In the genomic region with DNA sequence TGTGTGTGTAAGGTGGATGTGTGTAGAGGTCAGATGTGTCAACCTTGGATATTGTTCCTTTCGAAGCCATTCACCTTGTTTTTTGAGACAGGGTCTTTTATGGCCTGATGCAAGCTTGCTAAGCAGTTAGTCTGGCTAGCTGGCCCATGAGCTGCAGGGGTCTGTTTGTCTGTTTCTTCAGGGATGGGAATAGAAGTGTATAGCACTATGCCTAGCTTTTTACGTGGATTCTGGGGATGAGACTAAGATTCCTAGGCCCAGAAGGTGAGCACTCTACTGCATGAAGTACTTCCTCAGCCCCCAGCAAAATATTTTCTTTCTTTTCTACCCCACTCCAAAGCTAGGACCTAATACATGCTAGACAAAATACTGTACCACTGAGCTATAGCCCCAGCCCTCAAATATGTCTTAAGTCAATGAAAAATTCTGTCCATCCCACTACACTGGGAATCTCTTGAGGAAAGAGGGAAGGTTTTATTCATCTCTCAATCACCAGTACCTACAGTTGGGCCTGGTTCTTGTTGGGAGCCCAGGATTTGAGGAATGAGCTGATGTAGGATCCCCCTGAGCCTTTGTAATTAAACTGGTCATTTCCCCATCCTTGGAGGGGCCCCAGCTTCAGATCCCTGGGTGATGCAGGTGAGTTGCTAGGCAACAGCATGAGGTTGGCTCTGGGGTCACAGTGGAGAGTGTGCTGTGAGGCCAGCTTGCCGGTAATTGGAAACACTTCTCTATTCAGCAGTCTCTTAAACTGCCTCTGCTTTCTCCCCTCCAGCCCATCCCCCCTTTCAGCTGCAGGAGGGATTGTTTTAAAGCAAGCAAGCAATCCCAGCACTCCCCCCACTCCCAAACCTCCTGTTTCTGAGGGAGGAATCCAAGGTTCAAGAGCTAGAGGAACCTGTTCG, we compare ENCODE assay signal across 12 mouse cellular contexts. TPM values are rescaled to one million over a fixed set of nuclear protein-coding genes. Genes with fewer than 3 reads are reported as not detected.
DNase-seq lines count a peak whose midpoint lies in the region; ATAC-seq lines count a peak whose summit lies in the region.
"Had no signal": no experiment of that assay in that cellular context is flagged by ENCODE, and none has a peak within 500 bp of the region (broad histone marks: within the 10 kb centered on the region; RNA-seq: fewer than 3 reads in every experiment).

No protein-coding gene starts in this region.

- ATAC-seq in kidney, embryonic 15.5 days (replicated peaks; ENCODE audit: low FRiP score), result peak; percentile 77
- ATAC-seq in forebrain, embryonic 11.5 days (replicated peaks; ENCODE audit: low FRiP score), result peak; percentile 97
- ATAC-seq in neural tube, embryonic 12.5 days (ENCODE audit: low FRiP score, low read depth), result peak; percentile 88
- ATAC-seq in frontal cortex, adult (ENCODE audit: low TSS enrichment), result no peak

- peak overlapping the region; percentile 32; the same call in 1 of the 2 replicates for H3K27ac ChIP-seq in kidney, embryonic 15.5 days
- peak overlapping the region; percentile 90 for H3K27ac ChIP-seq in forebrain, embryonic 11.5 days (ENCODE audit: low read depth, low read length)
- peak overlapping the region; percentile 34; the same call in 1 of the 2 replicates for H3K27ac ChIP-seq in neural tube, embryonic 12.5 days

- H3K4me1 ChIP-seq in kidney, embryonic 15.5 days, result peaks cover 17% of the 10 kb centered on the region
- peaks cover 24% of the 10 kb centered on the region for H3K4me1 ChIP-seq in forebrain, embryonic 11.5 days (replicated peaks; ENCODE audit: control insufficient read depth, insufficient read depth, low read length)
- H3K4me1 ChIP-seq in neural tube, embryonic 12.5 days, result peaks cover 28% of the 10 kb centered on the region

- no peak overlapping the region for H3K4me2 ChIP-seq in kidney, embryonic 15.5 days
- H3K4me2 ChIP-seq in forebrain, embryonic 11.5 days (ENCODE audit: low read depth, low read length, severe bottlenecking), result peak overlapping the region; percentile 3; the same call in 1 of the 2 replicates
- H3K4me2 ChIP-seq in neural tube, embryonic 12.5 days (replicated peaks), result peak overlapping the region; percentile 17; the same call in 1 of the 2 replicates

- WGBS in kidney, embryonic 15.5 days, result 32% methylated on average over 4 of the region's 4 CpGs
- WGBS in forebrain, embryonic 11.5 days, result 11% methylated on average over 4 of the region's 4 CpGs
- 18% methylated on average over 4 of the region's 4 CpGs for WGBS in neural tube, embryonic 12.5 days

- H3K27me3 ChIP-seq in kidney, embryonic 15.5 days, result no peaks in the 10 kb centered on the region
- no peaks in the 10 kb centered on the region for H3K27me3 ChIP-seq in forebrain, embryonic 11.5 days (ENCODE audit: control insufficient read depth, insufficient read depth, low read length)
- no peaks in the 10 kb centered on the region for H3K27me3 ChIP-seq in neural tube, embryonic 12.5 days (replicated peaks)
- H3K27me3 ChIP-seq: CH12.LX had no signal

- H3K9ac ChIP-seq in kidney, embryonic 15.5 days, result no peak overlapping the region
- H3K9ac ChIP-seq in forebrain, embryonic 11.5 days (ENCODE audit: low read length), result peak overlapping the region; percentile 27; the same call in 1 of the 2 replicates
- no peak overlapping the region for H3K9ac ChIP-seq in neural tube, embryonic 12.5 days

- no peak overlapping the region for H3K4me3 ChIP-seq in kidney, embryonic 15.5 days (replicated peaks)
- H3K4me3 ChIP-seq in forebrain, embryonic 11.5 days (ENCODE audit: low read depth, low read length), result no peak overlapping the region
- no peak overlapping the region for H3K4me3 ChIP-seq in neural tube, embryonic 12.5 days
- H3K4me3 ChIP-seq: erythroblast, embryonic 14.5 days had no signal

- H3K36me3 ChIP-seq in kidney, embryonic 15.5 days, result no peaks in the 10 kb centered on the region
- H3K36me3 ChIP-seq in forebrain, embryonic 11.5 days (ENCODE audit: control insufficient read depth, insufficient read depth, low read length), result no peaks in the 10 kb centered on the region
- H3K36me3 ChIP-seq in neural tube, embryonic 12.5 days, result no peaks in the 10 kb centered on the region

- no peaks in the 10 kb centered on the region for H3K9me3 ChIP-seq in kidney, embryonic 15.5 days (replicated peaks)
- no peaks in the 10 kb centered on the region for H3K9me3 ChIP-seq in forebrain, embryonic 11.5 days (ENCODE audit: control insufficient read depth, low read length)
- no peaks in the 10 kb centered on the region for H3K9me3 ChIP-seq in neural tube, embryonic 12.5 days

- DNase-seq in kidney, adult 18-20 months, result no peak
- peak; percentile 88 for DNase-seq in forebrain, embryonic 11.5 days (ENCODE audit: low spot score)
- DNase-seq in kidney, postnatal 14 days, result peak; percentile 12
- no peak for DNase-seq in cerebellum, adult 8-10 months
- no peak for DNase-seq in cerebellum, postnatal 36 days
- DNase-seq: adrenal gland, adult 8-10 months; lung, adult 2 months had no signal

RNA-seq across cellular contexts. Expression of gene Gpx7, which starts 24.1 kb away (rescaled TPM):
- polyA plus RNA-seq in kidney, embryonic 15.5 days (2015; fragmentation: Nextera tagmentation; extraction: Ambion mirVana), result 62.3 and 69.4 TPM in 2 replicates
- 38.7 and 39.3 TPM in 2 replicates for polyA plus RNA-seq in forebrain, embryonic 11.5 days (2014; fragmentation: Nextera tagmentation; extraction: Ambion mirVana)
- polyA plus RNA-seq in neural tube, embryonic 12.5 days (2016; fragmentation: Nextera tagmentation; extraction: Ambion mirVana), result 45.2 and 47.4 TPM in 2 replicates
- polyA plus RNA-seq: erythroblast, embryonic 14.5 days had no signal

RNA-seq across cellular contexts. Expression of gene Tut4, which starts 28.3 kb away (rescaled TPM):
- polyA plus RNA-seq in kidney, embryonic 15.5 days (2015; fragmentation: Nextera tagmentation; extraction: Ambion mirVana), result 70.3 and 74.0 TPM in 2 replicates
- polyA plus RNA-seq in forebrain, embryonic 11.5 days (2014; fragmentation: Nextera tagmentation; extraction: Ambion mirVana), result 75.2 and 92.0 TPM in 2 replicates
- polyA plus RNA-seq in neural tube, embryonic 12.5 days (2016; fragmentation: Nextera tagmentation; extraction: Ambion mirVana), result 85.1 TPM in 2 replicates

RNA-seq across cellular contexts. Expression of gene Shisal2a, which starts 47.8 kb away (rescaled TPM):
- polyA plus RNA-seq in kidney, embryonic 15.5 days (2015; fragmentation: Nextera tagmentation; extraction: Ambion mirVana), result 1.0 and 1.7 TPM in 2 replicates
- 1.7 and 3.0 TPM in 2 replicates for polyA plus RNA-seq in forebrain, embryonic 11.5 days (2014; fragmentation: Nextera tagmentation; extraction: Ambion mirVana)
- 3.2 and 3.5 TPM in 2 replicates for polyA plus RNA-seq in neural tube, embryonic 12.5 days (2016; fragmentation: Nextera tagmentation; extraction: Ambion mirVana)
- polyA plus RNA-seq: erythroblast, embryonic 14.5 days had no signal

Comparison
In these comparisons a context has a peak if more than half of its experiments do, and no peak if none do; other contexts are left out.
1. DNase-seq: peak in forebrain, embryonic 11.5 days (single experiment) and kidney, postnatal 14 days (single experiment); none in kidney, adult 18-20 months (single experiment), cerebellum, adult 8-10 months (single experiment) and cerebellum, postnatal 36 days (0 of 2).
2. H3K27ac ChIP-seq: peak in every context shown above with its lines; median percentile 90 in forebrain, embryonic 11.5 days; 34 in neural tube, embryonic 12.5 days; 32 in kidney, embryonic 15.5 days.